Mouse (Mus musculus): ENCODE results near the gene Oard1. TPM values are rescaled to one million over a fixed set of nuclear protein-coding genes. Genes with fewer than 3 reads are reported as not detected.

The Oard1 gene
- polyA plus RNA-seq, 1 experiment: 12.0 TPM

DNA sequence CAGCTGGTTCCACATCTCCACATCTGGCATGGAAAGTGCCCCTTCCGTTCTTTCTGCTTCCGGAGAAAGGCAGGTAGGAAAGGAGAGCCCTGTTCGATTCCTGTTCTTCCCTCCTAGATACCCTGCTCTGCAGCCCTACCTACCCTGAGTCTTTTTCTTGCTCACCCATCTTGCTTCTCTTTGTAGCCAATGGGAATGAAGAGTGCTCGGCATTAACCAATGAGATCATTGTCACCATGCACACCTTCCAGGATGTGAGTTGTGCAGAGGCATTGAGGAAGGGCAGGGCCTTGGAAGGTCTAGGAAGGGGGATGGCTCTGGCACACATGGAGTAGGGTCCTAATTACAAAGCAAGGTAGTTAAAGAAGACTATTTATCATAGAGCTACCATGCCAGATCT is 53.6 kb downstream of the Oard1 start:
- TF ChIP-seq POLR2A (IDR thresholded peaks at IDR 0.05; ENCODE audit: control insufficient read depth, extremely low read depth, insufficient read depth, low read length, poor library complexity) (no peak), CTCF (IDR thresholded peaks at IDR 0.05; ENCODE audit: borderline replicate concordance, control insufficient read depth, extremely low read depth, insufficient read depth, low read length, poor library complexity) (no peak)
- 0 out of 2 replicates have a peak overlapping the region, but pooled peaks have one; percentile 13 for H3K4me3 ChIP-seq (ENCODE audit: control insufficient read depth, insufficient read depth, low read length)
- no peaks in the 10 kb centered on the region for H3K27me3 ChIP-seq (ENCODE audit: control insufficient read depth, insufficient read depth, low read length)
- H3K36me3 ChIP-seq (ENCODE audit: control insufficient read depth, insufficient read depth, low read length): no peaks in the 10 kb centered on the region
- WGBS: 95% methylated on average over 4 of the region's 4 CpGs
- peaks cover 40% of the 10 kb centered on the region for H3K4me1 ChIP-seq (replicated peaks; ENCODE audit: control insufficient read depth, insufficient read depth, low read length)
- H3K27ac ChIP-seq (ENCODE audit: control insufficient read depth, insufficient read depth, low read length): peak overlapping the region; percentile 21; the same call in 1 of the 2 replicates
- peak; percentile 11 for DNase-seq

Other genes starting within 250 kb of the Oard1 start
- 0.92 and 1.2 TPM in 2 replicates for gene A530064D06Rik, start 242.7 kb upstream of the Oard1 start, polyA plus RNA-seq (2012; rRNA removed)
- gene Trem1, start 177.2 kb upstream of the Oard1 start, polyA plus RNA-seq (2012; rRNA removed): 0.08 and 0.09 TPM in 2 replicates
- 0.23 and 0.27 TPM in 2 replicates for gene Trem3, start 162.2 kb upstream of the Oard1 start, polyA plus RNA-seq (2012; rRNA removed)
- 4.3 and 4.7 TPM in 2 replicates for gene Treml4, start 145.7 kb upstream of the Oard1 start, polyA plus RNA-seq (2012; rRNA removed)
- gene Treml2, start 110.5 kb upstream of the Oard1 start, polyA plus RNA-seq (2012; rRNA removed): 54.8 and 56.4 TPM in 2 replicates
- 4.0 and 4.3 TPM in 2 replicates for gene B430306N03Rik, start 93.9 kb upstream of the Oard1 start, polyA plus RNA-seq (2012; rRNA removed)
- 7.1 and 11.7 TPM in 2 replicates for gene Trem2, start 63.6 kb upstream of the Oard1 start, polyA plus RNA-seq (2012; rRNA removed)
- 0.73 TPM in 1 of 2 replicates, not detected in the other for gene Treml1, start 50.1 kb upstream of the Oard1 start, polyA plus RNA-seq (2012; rRNA removed)
- gene Nfya, start 108 bp upstream of the Oard1 start, polyA plus RNA-seq (2012; rRNA removed): 210 and 244 TPM in 2 replicates
- gene Apobec2, start 22.9 kb downstream of the Oard1 start, polyA plus RNA-seq (2012; rRNA removed): 0.99 and 7.6 TPM in 2 replicates
- 0.22 and 0.31 TPM in 2 replicates for gene Tspo2, start 41.5 kb downstream of the Oard1 start, polyA plus RNA-seq (2012; rRNA removed)
- gene Unc5cl, start 44.9 kb downstream of the Oard1 start, polyA plus RNA-seq (2012; rRNA removed): 68.1 and 72.7 TPM in 2 replicates